Mouse (Mus musculus) E14TG2a.4 (cell line): ENCODE data around the gene Itgam.
"Not testable (repeated sequence)": the region's sequence is repeated elsewhere in the genome, so short reads cannot be mapped to it uniquely, and the experiment has no call there.

Experiments used
- CTCF ChIP-seq: conservative IDR thresholded peaks from 2 replicates; pipeline ENCODE4 v1.5.1; 2014; ENCODE audit warnings: low read length
- NANOG ChIP-seq: IDR thresholded peaks from 2 replicates; pipeline ENCODE4 v1.6.1; 2014; ENCODE audit warnings: borderline replicate concordance, low read length, mixed read lengths
- POU5F1 ChIP-seq: IDR thresholded peaks from 2 replicates; pipeline ENCODE4 v1.6.1; 2014; ENCODE audit warnings: low read length, borderline replicate concordance

DNA sequence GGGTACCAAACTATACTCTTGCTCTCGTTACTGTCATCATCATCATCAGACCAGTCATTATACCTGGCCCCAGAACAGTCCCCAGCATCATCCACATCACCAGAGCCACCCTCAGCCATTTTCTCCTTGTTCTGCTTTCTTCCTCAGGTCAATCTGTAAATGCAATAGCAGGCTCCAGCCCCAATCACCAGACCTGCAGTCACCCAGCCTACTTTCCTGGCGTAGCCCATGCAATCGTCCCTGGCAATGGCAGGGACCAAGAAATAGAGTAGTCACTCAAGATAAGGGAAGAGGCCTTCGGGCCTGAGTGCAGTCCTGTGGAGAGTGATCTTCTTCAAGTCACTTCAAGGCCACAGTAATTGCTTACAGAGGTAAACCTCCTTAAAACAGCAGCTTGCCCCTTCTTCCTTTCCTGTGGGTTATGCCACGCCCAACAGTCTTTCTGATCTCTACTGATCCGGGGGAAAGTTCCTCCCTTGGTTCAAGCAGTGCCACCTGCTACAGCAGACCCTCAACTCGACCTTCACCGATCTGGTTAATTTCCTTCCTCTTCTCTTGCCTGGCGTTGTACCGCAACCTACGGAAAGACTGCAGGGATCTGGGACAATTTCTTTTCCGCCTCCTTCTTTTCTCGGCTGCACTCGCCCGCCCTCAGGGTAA is 20.1 kb upstream of the Itgam start:
- TF ChIP-seq CTCF, POU5F1, NANOG: not testable (repeated sequence)
